Mouse (Mus musculus): ENCODE results near the gene Bend4. TPM values are rescaled to one million over a fixed set of nuclear protein-coding genes. Genes with fewer than 3 reads are reported as not detected.
A peak's percentile ranks its signal among the peaks of the same experiment; 100 is the strongest.

Bend4 gene
- polyA plus RNA-seq, 1 experiment from 2014 or later = 12.6 TPM

DNA sequence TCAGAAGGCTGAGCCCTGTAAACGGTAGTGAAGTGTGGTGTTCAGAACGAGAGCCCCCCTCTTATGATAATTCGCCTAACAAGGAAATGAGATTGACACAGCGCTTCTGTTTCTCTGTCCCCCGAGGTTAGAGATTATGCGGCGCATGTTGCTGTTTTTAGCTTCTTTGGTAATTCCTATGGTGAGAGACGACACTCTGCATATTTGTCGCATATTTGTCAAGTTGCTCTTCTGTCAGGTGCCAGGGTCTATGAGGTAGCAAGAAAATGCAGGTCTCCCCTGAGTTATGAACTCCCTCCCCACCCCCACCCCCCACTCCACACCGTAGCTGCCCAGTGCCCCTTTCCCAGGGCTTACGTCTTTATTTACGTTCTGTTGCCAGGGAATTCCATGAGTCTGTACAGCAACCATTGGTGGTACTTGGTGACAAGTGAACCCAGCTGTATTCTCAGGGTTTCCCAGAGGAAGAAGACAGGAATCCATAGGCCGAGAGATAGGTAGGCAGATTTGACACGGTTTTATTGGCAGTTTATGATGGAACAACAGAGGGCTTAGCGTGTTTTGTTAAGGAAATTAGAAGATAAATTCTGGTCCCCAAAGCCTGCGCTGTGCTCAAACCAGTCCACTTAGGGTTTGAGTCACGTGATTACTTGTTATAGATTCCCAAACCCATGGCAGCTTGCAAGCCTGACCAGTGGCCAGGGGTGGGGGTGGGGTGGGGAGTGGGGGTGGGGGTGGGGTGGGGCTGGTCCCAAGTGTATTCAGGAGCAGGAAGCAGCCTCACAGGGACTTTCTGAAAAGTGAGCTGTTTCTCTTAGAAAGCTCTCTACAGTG lies 16.3 kb upstream of the Bend4 start:
- no peaks in the 10 kb centered on the region for H3K27me3 ChIP-seq
- peak; percentile 55; the same call in 1 of the 2 replicates for ATAC-seq (ENCODE audit: low FRiP score)

DNA sequence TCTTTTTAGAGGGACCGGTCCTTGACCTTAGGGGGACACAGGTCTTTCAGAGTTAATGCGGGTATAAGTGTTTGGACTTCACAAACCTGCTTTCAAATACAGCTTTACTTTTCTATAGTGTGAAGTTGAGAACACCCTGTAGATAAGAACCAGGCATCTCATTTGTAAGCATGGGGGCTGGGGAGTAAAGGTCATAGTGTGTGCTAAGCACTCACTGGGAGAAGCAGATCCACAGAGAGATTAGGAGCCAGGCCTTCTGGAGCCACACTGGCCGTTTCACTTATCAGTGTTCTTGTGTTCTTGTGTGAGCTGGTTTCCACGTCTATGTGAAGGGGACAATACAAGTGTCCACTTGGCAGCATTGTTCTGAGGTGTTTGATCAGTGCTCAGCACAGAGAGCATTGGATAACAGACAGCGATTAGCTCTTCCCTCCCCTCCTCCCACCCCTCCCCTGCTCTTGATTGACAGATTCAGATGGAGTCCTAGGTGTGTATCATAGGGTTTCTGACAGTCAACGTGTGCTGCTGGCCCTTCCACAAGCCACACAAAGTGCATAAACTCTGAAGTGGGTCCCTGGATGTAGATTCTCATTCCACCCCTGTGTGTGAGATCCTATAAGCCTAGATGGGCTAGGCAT lies 14.8 kb upstream of the Bend4 start:
- Histone ChIP-seq H3K9me3 (no peaks in the 10 kb centered on the region), H3K4me3 (no peak overlapping the region), H3K4me2 (no peak overlapping the region), H3K27me3 (no peaks in the 10 kb centered on the region), H3K4me1 (replicated peaks) (peaks cover 13% of the 10 kb centered on the region), H3K27ac (no peak overlapping the region), H3K9ac (no peak overlapping the region), H3K36me3 (no peaks in the 10 kb centered on the region)
- WGBS = 53% methylated on average over 6 of the region's 6 CpGs
- no peak for ATAC-seq (ENCODE audit: low FRiP score)

More for the DNA sequence above, 16.3 kb upstream of the Bend4 start:
- Histone ChIP-seq H3K4me2 (peak overlapping the region; percentile 34), H3K4me1 (replicated peaks) (peaks cover 13% of the 10 kb centered on the region), H3K9me3 (no peaks in the 10 kb centered on the region), H3K27ac (no peak overlapping the region), H3K9ac (no peak overlapping the region), H3K36me3 (no peaks in the 10 kb centered on the region), H3K4me3 (no peak overlapping the region)
- 20% methylated on average over 17 of the region's 17 CpGs for WGBS

DNA sequence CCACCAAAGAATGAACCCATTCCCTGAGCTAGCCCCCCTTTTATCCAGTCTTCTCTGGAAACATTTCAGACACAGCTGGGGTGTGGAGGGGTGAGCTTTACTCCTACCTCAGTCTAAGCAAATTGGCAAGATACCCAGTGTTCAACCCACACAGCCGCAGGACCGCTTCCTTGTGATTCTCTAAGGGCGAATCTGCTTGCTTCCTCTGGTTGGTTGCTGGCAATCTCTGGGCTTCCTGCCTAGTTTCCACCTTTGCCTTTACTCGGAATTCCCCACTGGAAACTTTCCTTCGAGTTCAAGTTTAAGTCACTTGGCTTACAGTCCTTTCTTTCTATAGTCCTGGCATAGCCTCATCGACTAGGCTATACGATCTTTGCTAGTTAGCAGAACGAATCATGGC lies 12.5 kb upstream of the Bend4 start:
- Histone ChIP-seq H3K4me2 (no peak overlapping the region), H3K4me1 (replicated peaks) (peaks cover 17% of the 10 kb centered on the region), H3K36me3 (no peaks in the 10 kb centered on the region), H3K27ac (no peak overlapping the region), H3K4me3 (no peak overlapping the region), H3K9ac (no peak overlapping the region), H3K27me3 (no peaks in the 10 kb centered on the region), H3K9me3 (no peaks in the 10 kb centered on the region)
- ATAC-seq (ENCODE audit: low FRiP score) = no peak
- WGBS = 92% methylated on average over 8 of the region's 8 CpGs

DNA sequence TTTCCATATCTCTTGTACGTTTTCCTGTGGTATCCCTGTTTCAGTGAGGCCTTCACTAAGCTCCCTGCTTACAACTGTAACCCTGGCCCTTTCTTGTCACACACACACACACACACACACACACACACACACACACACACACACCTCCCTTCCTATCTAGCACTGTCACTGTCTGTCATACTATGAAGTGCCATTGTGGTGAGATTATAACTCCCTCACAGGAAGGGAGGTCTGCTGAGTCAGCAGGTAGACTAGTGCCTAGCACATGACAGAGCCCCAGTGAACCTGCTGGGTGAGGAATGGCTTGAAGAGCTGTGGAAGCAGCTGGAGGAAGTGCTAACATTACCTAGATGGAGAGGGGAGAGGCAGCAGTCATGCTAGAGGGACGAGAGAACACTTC lies 9.3 kb upstream of the Bend4 start:
- no peak overlapping the region for H3K4me3 ChIP-seq
- no peaks in the 10 kb centered on the region for H3K27me3 ChIP-seq
- H3K4me1 ChIP-seq (replicated peaks) = 0 out of 2 replicates have a peak, but pooled peaks cover 4% of the 10 kb centered on the region
- H3K36me3 ChIP-seq = no peaks in the 10 kb centered on the region
- WGBS = 48% methylated on average over 2 of the region's 2 CpGs
- peak; percentile 67 for ATAC-seq (ENCODE audit: low FRiP score)
- H3K4me2 ChIP-seq = no peak overlapping the region
- H3K27ac ChIP-seq = no peak overlapping the region
- H3K9ac ChIP-seq = no peak overlapping the region
- no peaks in the 10 kb centered on the region for H3K9me3 ChIP-seq

DNA sequence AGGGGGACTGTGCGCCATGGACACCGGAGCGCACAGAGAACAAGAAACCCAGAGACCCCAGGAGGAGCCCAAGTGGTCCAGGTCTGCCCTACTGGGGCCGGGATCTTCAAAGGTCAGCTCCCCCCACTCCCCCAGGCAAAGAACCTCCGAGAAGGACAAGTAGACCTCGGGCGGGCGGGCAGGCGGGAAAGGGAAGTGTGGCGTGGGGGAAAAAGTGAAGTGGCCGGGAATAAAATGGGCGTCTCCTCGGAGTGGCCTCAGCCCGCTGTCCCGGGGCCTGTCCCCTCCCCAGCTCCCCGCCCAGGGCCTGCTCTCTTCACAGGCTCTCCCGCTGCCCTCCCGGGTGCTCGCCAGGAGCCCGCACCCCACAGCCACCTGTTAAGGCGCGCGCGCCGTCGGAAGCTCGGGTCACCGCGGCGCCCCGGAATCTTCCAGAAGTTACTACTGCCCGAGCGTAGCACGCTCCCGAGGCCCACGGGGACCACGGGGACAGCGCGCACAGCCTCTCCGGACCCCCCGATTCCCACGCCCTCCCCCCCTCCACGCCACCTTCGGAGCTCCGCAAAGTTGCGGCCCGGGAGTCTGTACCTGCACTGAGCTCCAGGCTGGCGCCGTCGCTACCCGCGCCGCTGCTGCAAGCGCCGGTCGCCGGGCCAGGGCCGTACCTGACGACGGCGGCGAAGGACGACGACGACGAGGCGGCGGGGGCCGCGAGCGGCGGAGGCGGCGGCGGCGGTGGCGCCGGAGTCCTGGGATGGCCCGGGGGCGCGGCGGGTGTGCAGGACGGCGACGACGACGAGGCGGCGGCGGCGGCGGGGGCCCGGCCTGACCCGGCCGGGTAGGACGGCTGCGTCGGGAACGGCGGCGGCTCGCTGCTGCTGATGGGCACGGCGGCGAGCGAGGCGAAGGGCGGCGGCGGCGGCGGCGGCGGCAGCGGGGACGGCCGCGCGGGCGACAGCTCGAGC lies 1.4 kb downstream of the Bend4 start:
- H3K36me3 ChIP-seq = no peaks in the 10 kb centered on the region
- under 1% methylated on average over 78 of the region's 121 CpGs for WGBS
- peak overlapping the region; percentile 90 for H3K27ac ChIP-seq
- H3K9me3 ChIP-seq = no peaks in the 10 kb centered on the region
- peak overlapping the region; percentile 69 for H3K4me2 ChIP-seq
- peak overlapping the region; percentile 87 for H3K9ac ChIP-seq
- peak overlapping the region; percentile 76 for H3K4me3 ChIP-seq
- peak; percentile 50 for ATAC-seq (ENCODE audit: low FRiP score)
- peaks cover 8% of the 10 kb centered on the region; the same call in 1 of the 2 replicates for H3K27me3 ChIP-seq
- H3K4me1 ChIP-seq (replicated peaks) = peaks cover 44% of the 10 kb centered on the region

DNA sequence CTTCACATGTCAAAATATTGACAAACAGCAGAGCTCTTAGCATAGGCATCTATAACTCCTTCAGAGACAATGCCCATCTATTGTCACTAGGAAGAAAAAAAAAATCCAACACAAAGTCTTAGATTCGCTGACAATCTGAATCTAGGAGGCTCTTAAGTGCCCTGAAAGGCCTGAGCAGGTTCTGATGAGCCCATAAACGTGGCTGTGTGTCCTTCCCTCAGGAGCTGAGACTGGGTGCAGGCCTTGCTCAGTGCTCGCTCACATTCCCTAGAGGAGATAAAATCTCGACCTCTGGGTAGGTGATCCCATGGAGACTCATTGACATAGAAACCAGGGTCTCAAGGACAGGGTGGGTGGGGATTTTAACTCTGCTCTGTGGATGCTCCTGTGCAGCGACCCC lies 2.1 kb downstream of the Bend4 start:
- 14% methylated on average over 5 of the region's 5 CpGs for WGBS

DNA sequence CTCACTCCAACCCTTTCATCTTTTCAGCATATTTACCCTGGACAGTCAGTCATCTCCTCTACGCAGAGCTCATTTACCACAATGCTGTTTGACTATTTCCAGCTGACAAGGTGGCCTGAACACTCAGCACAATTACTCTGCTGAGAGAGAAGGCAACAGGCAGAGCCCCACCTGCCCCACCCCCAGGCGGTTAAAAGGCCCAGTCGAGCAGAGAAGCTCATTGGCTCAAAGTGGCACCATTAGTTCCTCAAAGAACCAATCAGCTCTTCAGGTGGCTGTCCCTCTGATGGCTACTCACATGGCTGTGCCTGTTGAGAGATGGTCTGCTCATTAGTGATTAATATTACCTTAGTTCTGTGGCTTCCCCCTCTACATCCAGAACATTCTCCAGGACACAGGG lies 3.5 kb downstream of the Bend4 start:
- Histone ChIP-seq H3K4me2 (peak overlapping the region; percentile 69), H3K9ac (no peak overlapping the region), H3K9me3 (no peaks in the 10 kb centered on the region), H3K4me3 (no peak overlapping the region), H3K4me1 (replicated peaks) (peaks cover 44% of the 10 kb centered on the region), H3K36me3 (no peaks in the 10 kb centered on the region), H3K27me3 (peaks cover 8% of the 10 kb centered on the region; the same call in 1 of the 2 replicates), H3K27ac (peak overlapping the region; percentile 27; the same call in 1 of the 2 replicates)
- 29% methylated on average over 3 of the region's 3 CpGs for WGBS
- no peak for ATAC-seq (ENCODE audit: low FRiP score)

More for the DNA sequence above, 2.1 kb downstream of the Bend4 start:
- 0 out of 2 replicates have a peak overlapping the region, but pooled peaks have one; percentile 18 for H3K27ac ChIP-seq
- H3K4me3 ChIP-seq = peak overlapping the region; percentile 76
- H3K4me2 ChIP-seq = peak overlapping the region; percentile 69
- H3K27me3 ChIP-seq = peaks cover 8% of the 10 kb centered on the region; the same call in 1 of the 2 replicates
- no peaks in the 10 kb centered on the region for H3K9me3 ChIP-seq
- ATAC-seq (ENCODE audit: low FRiP score) = no peak
- peaks cover 44% of the 10 kb centered on the region for H3K4me1 ChIP-seq (replicated peaks)
- H3K36me3 ChIP-seq = no peaks in the 10 kb centered on the region
- H3K9ac ChIP-seq = peak overlapping the region; percentile 87

DNA sequence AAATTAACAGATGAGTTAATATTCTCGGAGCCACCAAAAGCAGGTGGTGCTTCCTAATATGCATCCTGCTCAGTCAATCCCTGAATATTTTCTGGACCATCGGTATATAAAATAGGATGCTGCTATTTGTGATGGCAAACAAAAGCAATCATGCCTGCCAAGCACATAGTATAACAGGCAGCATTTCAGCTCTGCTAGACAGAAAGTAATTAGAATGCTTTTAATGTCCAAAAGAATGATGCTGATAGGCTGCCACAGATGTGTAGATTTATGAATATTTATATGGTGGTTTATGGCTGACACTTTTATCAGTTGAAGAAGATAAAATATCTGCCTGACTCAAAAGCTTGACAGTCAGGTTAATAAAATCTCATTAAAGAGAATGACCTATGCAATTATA lies 4.1 kb downstream of the Bend4 start:
- H3K9me3 ChIP-seq = no peaks in the 10 kb centered on the region
- peaks cover 8% of the 10 kb centered on the region; the same call in 1 of the 2 replicates for H3K27me3 ChIP-seq
- H3K27ac ChIP-seq = peak overlapping the region; percentile 80
- H3K4me1 ChIP-seq (replicated peaks) = peaks cover 44% of the 10 kb centered on the region
- no peak overlapping the region for H3K4me3 ChIP-seq
- H3K9ac ChIP-seq = no peak overlapping the region
- no peak for ATAC-seq (ENCODE audit: low FRiP score)
- H3K4me2 ChIP-seq = peak overlapping the region; percentile 69
- H3K36me3 ChIP-seq = no peaks in the 10 kb centered on the region
- WGBS = 38% methylated on average over 2 of the region's 2 CpGs

DNA sequence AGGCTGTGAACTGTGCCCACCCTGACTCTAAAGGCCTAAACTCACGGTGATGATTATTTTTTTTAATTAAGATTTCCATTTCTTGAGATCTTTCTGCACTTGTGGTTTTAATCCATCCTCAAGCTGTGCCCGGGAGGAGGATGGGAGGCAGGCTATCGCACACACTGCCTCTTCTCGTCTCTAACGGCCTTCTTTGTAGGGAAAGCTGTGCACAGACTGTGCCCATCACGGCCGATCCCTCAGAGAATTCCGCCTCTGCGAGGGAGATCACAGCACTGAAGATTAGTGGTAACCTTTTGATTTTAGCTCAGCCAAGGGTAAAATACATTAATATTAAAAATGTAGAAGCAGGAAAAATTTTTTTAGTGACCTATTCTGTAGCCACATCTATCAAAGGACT lies 4.8 kb downstream of the Bend4 start:
- no peak for ATAC-seq (ENCODE audit: low FRiP score)
- peaks cover 47% of the 10 kb centered on the region for H3K4me1 ChIP-seq (replicated peaks)
- H3K4me3 ChIP-seq = no peak overlapping the region
- no peaks in the 10 kb centered on the region for H3K36me3 ChIP-seq
- peak overlapping the region; percentile 80 for H3K27ac ChIP-seq
- no peaks in the 10 kb centered on the region for H3K9me3 ChIP-seq
- H3K27me3 ChIP-seq = peaks cover 8% of the 10 kb centered on the region; the same call in 1 of the 2 replicates
- WGBS = 29% methylated on average over 9 of the region's 9 CpGs
- H3K4me2 ChIP-seq = peak overlapping the region; percentile 69
- peak overlapping the region; percentile 55 for H3K9ac ChIP-seq

DNA sequence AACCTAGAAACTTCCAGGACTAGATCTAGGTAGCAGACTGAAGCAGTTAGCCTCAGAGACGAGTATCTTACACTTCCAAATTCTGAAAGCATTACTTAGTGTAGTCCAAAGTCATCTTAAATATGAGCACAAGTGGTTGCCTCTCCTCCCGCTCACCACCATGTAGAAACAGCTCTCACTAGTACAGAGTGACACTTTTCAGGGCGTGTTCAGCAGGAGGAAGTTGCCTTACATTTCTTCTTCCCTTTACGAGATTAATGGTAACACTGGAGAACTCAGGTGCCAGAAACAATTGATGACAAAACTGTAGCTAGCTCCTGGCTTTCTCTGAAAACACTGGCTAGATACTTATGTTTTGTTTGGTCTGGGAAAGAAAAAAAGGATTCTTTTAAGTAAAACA lies 8.7 kb downstream of the Bend4 start:
- no peaks in the 10 kb centered on the region for H3K9me3 ChIP-seq
- H3K9ac ChIP-seq = no peak overlapping the region
- ATAC-seq (ENCODE audit: low FRiP score) = no peak
- no peaks in the 10 kb centered on the region for H3K27me3 ChIP-seq
- H3K36me3 ChIP-seq = peaks cover 23% of the 10 kb centered on the region
- no peak overlapping the region for H3K4me3 ChIP-seq
- WGBS = 83% methylated on average over 4 of the region's 4 CpGs
- H3K27ac ChIP-seq = no peak overlapping the region
- H3K4me1 ChIP-seq (replicated peaks) = peaks cover 24% of the 10 kb centered on the region
- no peak overlapping the region for H3K4me2 ChIP-seq

DNA sequence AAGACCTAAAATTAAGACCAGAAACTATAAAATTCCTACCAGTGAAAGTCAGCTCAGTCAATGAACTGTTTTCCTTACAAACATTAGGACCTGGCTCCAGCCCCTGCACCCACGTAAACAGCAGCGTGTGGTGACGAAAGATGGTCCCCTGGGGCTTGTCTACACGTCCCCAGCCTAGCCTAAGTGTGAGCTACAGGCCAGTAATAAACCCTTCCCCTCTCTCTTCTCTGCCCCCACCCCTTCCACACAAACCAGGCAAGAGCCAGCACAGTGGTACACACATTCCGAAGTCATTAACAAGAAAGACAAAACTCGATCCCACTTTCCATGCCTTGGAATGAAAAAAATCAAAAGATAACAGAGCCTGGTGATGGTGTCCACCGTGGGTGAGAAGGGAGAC lies 16.6 kb downstream of the Bend4 start:
- H3K9me3 ChIP-seq = no peaks in the 10 kb centered on the region
- H3K27me3 ChIP-seq = no peaks in the 10 kb centered on the region
- H3K27ac ChIP-seq = no peak overlapping the region
- 80% methylated on average over 7 of the region's 7 CpGs for WGBS
- no peak overlapping the region for H3K9ac ChIP-seq
- H3K4me1 ChIP-seq (replicated peaks) = no peaks in the 10 kb centered on the region
- ATAC-seq (ENCODE audit: low FRiP score) = no peak
- H3K4me2 ChIP-seq = no peak overlapping the region
- peaks cover 26% of the 10 kb centered on the region for H3K36me3 ChIP-seq
- no peak overlapping the region for H3K4me3 ChIP-seq

DNA sequence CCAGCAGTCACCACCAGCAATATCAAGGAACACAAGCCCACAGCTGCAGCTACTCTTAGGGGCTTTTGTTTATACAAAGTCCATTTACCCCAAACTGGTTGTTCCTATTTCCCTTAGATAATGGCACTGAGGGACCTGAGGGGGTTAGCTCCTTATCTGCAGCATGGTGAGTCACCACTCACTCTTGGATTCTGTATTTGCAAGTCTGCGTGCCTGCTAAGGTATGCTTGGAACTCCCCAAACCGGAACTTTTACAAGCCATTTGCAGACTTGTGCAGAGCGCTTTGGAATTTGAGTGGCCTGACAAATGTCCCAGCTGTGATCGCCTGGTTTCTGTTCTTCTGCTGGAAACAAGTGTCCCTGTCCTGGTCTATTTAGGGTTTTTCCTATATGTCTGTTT lies 17.7 kb downstream of the Bend4 start:
- H3K27me3 ChIP-seq = no peaks in the 10 kb centered on the region
- H3K9me3 ChIP-seq = no peaks in the 10 kb centered on the region
- 92% methylated on average over 4 of the region's 4 CpGs for WGBS
- no peak overlapping the region for H3K9ac ChIP-seq
- peaks cover 27% of the 10 kb centered on the region for H3K36me3 ChIP-seq
- no peak overlapping the region for H3K4me3 ChIP-seq
- H3K27ac ChIP-seq = no peak overlapping the region
- ATAC-seq (ENCODE audit: low FRiP score) = no peak
- H3K4me1 ChIP-seq (replicated peaks) = no peaks in the 10 kb centered on the region
- H3K4me2 ChIP-seq = no peak overlapping the region

Measured in hindbrain, embryonic 13.5 days (tissue).